Mouse (Mus musculus): ENCODE data around the gene Stk38l. TPM values are rescaled to one million over a fixed set of nuclear protein-coding genes. Genes with fewer than 3 reads are reported as not detected.

The Stk38l gene
- polyA plus RNA-seq, 1 experiment from 2014 or later = 13.1 TPM

GRCm38 (mm10) chr6:146702126-146702881 lies 22.5 kb upstream of the Stk38l start:
- no peak overlapping the region for H3K9ac ChIP-seq (ENCODE audit: low read depth, low read length)
- H3K27ac ChIP-seq = no peak overlapping the region
- ATAC-seq (replicated peaks; ENCODE audit: low FRiP score, low read depth) = no peak
- DNase-seq (ENCODE audit: low spot score) = peak; percentile 52
- H3K9me3 ChIP-seq (replicated peaks; ENCODE audit: low read length) = no peaks in the 10 kb centered on the region
- H3K36me3 ChIP-seq (ENCODE audit: insufficient read depth, low read length) = no peaks in the 10 kb centered on the region
- 52% methylated on average over 11 of the region's 11 CpGs for WGBS
- no peak overlapping the region for H3K4me3 ChIP-seq (replicated peaks; ENCODE audit: low read depth, low read length)
- H3K4me2 ChIP-seq (ENCODE audit: low read length) = no peak overlapping the region
- no peaks in the 10 kb centered on the region for H3K27me3 ChIP-seq (ENCODE audit: insufficient read depth, low read length)
- H3K4me1 ChIP-seq (replicated peaks; ENCODE audit: insufficient read depth, low read length) = no peaks in the 10 kb centered on the region
- no peak for TF ChIP-seq CTCF (IDR thresholded peaks at IDR 0.05; ENCODE audit: low read depth)

- H3K36me3 ChIP-seq (ENCODE audit: insufficient read depth, low read length) = no peaks in the 10 kb centered on the region
- no peaks in the 10 kb centered on the region for H3K27me3 ChIP-seq (ENCODE audit: insufficient read depth, low read length)
- ATAC-seq (replicated peaks; ENCODE audit: low FRiP score, low read depth) (no peak), DNase-seq (ENCODE audit: low spot score) (no peak)
- WGBS = 67% methylated on average over 3 of the region's 3 CpGs
- TF ChIP-seq CTCF (IDR thresholded peaks at IDR 0.05; ENCODE audit: low read depth) = no peak
- no peaks in the 10 kb centered on the region for H3K4me1 ChIP-seq (replicated peaks; ENCODE audit: insufficient read depth, low read length)
- no peak overlapping the region for H3K4me3 ChIP-seq (replicated peaks; ENCODE audit: low read depth, low read length)
- H3K9me3 ChIP-seq (replicated peaks; ENCODE audit: low read length) = no peaks in the 10 kb centered on the region
- H3K27ac ChIP-seq = no peak overlapping the region
- H3K9ac ChIP-seq (ENCODE audit: low read depth, low read length) = no peak overlapping the region
- no peak overlapping the region for H3K4me2 ChIP-seq (ENCODE audit: low read length)
Measured at GRCm38 (mm10) chr6:146703351-146703750, 21.4 kb upstream of the Stk38l start.

GRCm38 (mm10) chr6:146705631-146706030 lies 19.2 kb upstream of the Stk38l start:
- Histone ChIP-seq H3K27ac (no peak overlapping the region), H3K9me3 (replicated peaks; ENCODE audit: low read length) (no peaks in the 10 kb centered on the region), H3K4me3 (replicated peaks; ENCODE audit: low read depth, low read length) (no peak overlapping the region), H3K9ac (ENCODE audit: low read depth, low read length) (no peak overlapping the region), H3K27me3 (ENCODE audit: insufficient read depth, low read length) (no peaks in the 10 kb centered on the region), H3K4me1 (replicated peaks; ENCODE audit: insufficient read depth, low read length) (no peaks in the 10 kb centered on the region), H3K4me2 (ENCODE audit: low read length) (no peak overlapping the region), H3K36me3 (ENCODE audit: insufficient read depth, low read length) (no peaks in the 10 kb centered on the region)
- ATAC-seq (replicated peaks; ENCODE audit: low FRiP score, low read depth) (no peak), DNase-seq (ENCODE audit: low spot score) (no peak)
- WGBS = 94% methylated on average over 1 of the region's 1 CpGs
- TF ChIP-seq CTCF (IDR thresholded peaks at IDR 0.05; ENCODE audit: low read depth) = no peak

DNA sequence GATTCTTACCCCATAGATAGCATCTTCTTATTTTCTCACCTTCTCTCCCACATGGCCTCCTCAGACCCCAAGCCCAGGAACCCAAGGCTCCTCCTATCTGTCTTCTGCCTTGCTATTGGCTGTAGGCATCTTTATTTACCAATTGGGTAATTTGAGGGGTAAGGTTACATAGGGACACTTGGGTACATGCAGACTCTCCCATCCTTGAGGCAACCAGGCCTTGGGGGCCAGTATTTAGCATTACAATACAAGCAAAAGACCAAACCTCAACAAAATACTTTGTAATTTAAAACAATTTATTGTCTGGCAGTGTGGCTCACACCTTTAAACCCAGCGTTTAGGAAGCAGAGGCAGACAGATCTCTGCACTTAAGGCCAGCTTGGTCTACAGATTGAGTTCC lies 5.2 kb upstream of the Stk38l start:
- H3K36me3 ChIP-seq (ENCODE audit: insufficient read depth, low read length) = no peaks in the 10 kb centered on the region
- H3K4me2 ChIP-seq (ENCODE audit: low read length) = no peak overlapping the region
- no peak overlapping the region for H3K27ac ChIP-seq
- ATAC-seq (replicated peaks; ENCODE audit: low FRiP score, low read depth) (no peak), DNase-seq (ENCODE audit: low spot score) (no peak)
- H3K4me3 ChIP-seq (replicated peaks; ENCODE audit: low read depth, low read length) = no peak overlapping the region
- no peak overlapping the region for H3K9ac ChIP-seq (ENCODE audit: low read depth, low read length)
- no peak for TF ChIP-seq CTCF (IDR thresholded peaks at IDR 0.05; ENCODE audit: low read depth)
- WGBS = 78% methylated on average over 1 of the region's 1 CpGs
- no peaks in the 10 kb centered on the region for H3K27me3 ChIP-seq (ENCODE audit: insufficient read depth, low read length)
- no peaks in the 10 kb centered on the region for H3K9me3 ChIP-seq (replicated peaks; ENCODE audit: low read length)
- no peaks in the 10 kb centered on the region for H3K4me1 ChIP-seq (replicated peaks; ENCODE audit: insufficient read depth, low read length)

GRCm38 (mm10) chr6:146723805-146724204 lies 990 bp upstream of the Stk38l start:
- Histone ChIP-seq H3K4me2 (ENCODE audit: low read length) (no peak overlapping the region), H3K9ac (ENCODE audit: low read depth, low read length) (no peak overlapping the region), H3K27me3 (ENCODE audit: insufficient read depth, low read length) (no peaks in the 10 kb centered on the region), H3K36me3 (ENCODE audit: insufficient read depth, low read length) (no peaks in the 10 kb centered on the region), H3K9me3 (replicated peaks; ENCODE audit: low read length) (no peaks in the 10 kb centered on the region), H3K27ac (no peak overlapping the region), H3K4me3 (replicated peaks; ENCODE audit: low read depth, low read length) (no peak overlapping the region), H3K4me1 (replicated peaks; ENCODE audit: insufficient read depth, low read length) (no peaks in the 10 kb centered on the region)
- TF ChIP-seq CTCF (IDR thresholded peaks at IDR 0.05; ENCODE audit: low read depth) = no peak
- no peak for ATAC-seq (replicated peaks; ENCODE audit: low FRiP score, low read depth)
- no peak for DNase-seq (ENCODE audit: low spot score)
- WGBS = 90% methylated on average over 3 of the region's 3 CpGs

- TF ChIP-seq CTCF (IDR thresholded peaks at IDR 0.05; ENCODE audit: low read depth) = no peak
- Histone ChIP-seq H3K4me3 (replicated peaks; ENCODE audit: low read depth, low read length) (peak overlapping the region; percentile 94), H3K9ac (ENCODE audit: low read depth, low read length) (peak overlapping the region; percentile 85), H3K27ac (peak overlapping the region; percentile 58), H3K27me3 (ENCODE audit: insufficient read depth, low read length) (no peaks in the 10 kb centered on the region), H3K4me1 (replicated peaks; ENCODE audit: insufficient read depth, low read length) (no peaks in the 10 kb centered on the region), H3K36me3 (ENCODE audit: insufficient read depth, low read length) (no peaks in the 10 kb centered on the region), H3K4me2 (ENCODE audit: low read length) (peak overlapping the region; percentile 92), H3K9me3 (replicated peaks; ENCODE audit: low read length) (no peaks in the 10 kb centered on the region)
- WGBS = under 1% methylated on average over 30 of the region's 30 CpGs
- ATAC-seq (replicated peaks; ENCODE audit: low FRiP score, low read depth) (peak; percentile 30), DNase-seq (ENCODE audit: low spot score) (peak; percentile 39)
Measured at GRCm38 (mm10) chr6:146725384-146725791, 593 bp downstream of the Stk38l start.
